Mouse (Mus musculus) lung, postnatal 0 days (tissue): ENCODE data around the gene Trim66.

Experiments used
- CTCF ChIP-seq: IDR thresholded peaks from 2 replicates; pipeline ENCODE4 v1.5.1; 2016; ENCODE audit warnings: antibody characterized with exemption, mild to moderate bottlenecking
- EP300 ChIP-seq: IDR thresholded peaks from 2 replicates; pipeline ENCODE4 v1.6.1; 2016; ENCODE audit warnings: antibody characterized with exemption, mild to moderate bottlenecking, control low read depth

- TF ChIP-seq CTCF = no peak
- no peak for TF ChIP-seq EP300
Observed at GRCm38 (mm10) chr7:109399299-109399698, 108.6 kb downstream of the Trim66 start.
